Mouse (Mus musculus): ENCODE measurements at regions not wholly inside any gene's neighbourhood (a gene's known extent, or its start where the extent isn't known, plus 50 kb on each side); places are given as distances from the start of the nearest gene placed in this dataset.

- intact Hi-C loops (cut with DNase I), result no loop called here
- no peak for DNase-seq (ENCODE audit: low spot score in 2 of 2)
These were observed 348.9 kb upstream of the Tbx3 start for GRCm38 (mm10) chr5:119321368-119322144.

GRCm38 (mm10) chr5:119322411-119322810, 348.1 kb upstream of the Tbx3 start:
- DNase-seq (ENCODE audit: low spot score in 2 of 2), result no peak
- intact Hi-C loops (cut with DNase I), result no loop called here

DNA sequence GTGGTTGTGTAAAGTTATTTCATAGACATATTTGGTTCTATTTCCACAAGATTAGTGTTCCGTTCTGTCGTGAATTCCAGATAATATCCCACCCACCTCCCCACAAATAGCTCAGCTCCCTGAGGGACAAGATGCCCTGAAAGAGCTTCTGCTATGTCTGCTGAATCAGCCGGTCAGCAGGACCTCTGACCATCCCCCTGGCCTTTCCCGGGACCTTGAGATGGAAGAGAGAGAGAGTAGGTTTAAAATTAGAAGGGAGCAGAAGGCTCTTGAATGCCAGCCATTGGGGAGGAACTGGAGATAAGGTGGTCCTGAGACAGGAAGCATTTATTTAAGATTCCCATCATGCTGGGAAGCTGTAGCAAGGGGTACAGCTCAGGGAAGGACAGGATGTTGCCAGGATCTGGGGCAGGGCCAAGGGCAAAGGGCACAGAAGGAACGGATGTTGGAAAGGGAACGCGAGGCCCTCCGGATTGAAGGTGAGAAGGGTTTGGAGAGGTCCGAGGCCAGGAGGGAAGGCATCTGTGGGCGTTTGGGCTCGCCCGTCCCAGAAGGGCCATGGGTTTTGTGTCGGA, 344.7 kb upstream of the Tbx3 start:
- DNase-seq (ENCODE audit: low spot score in 2 of 2), result no peak
- intact Hi-C loops (cut with DNase I), result no loop called here

GRCm38 (mm10) chr5:119326895-119327294, 343.6 kb upstream of the Tbx3 start:
- no peak for DNase-seq (ENCODE audit: low spot score in 2 of 2)
- intact Hi-C loops (cut with DNase I), result no loop called here

DNA sequence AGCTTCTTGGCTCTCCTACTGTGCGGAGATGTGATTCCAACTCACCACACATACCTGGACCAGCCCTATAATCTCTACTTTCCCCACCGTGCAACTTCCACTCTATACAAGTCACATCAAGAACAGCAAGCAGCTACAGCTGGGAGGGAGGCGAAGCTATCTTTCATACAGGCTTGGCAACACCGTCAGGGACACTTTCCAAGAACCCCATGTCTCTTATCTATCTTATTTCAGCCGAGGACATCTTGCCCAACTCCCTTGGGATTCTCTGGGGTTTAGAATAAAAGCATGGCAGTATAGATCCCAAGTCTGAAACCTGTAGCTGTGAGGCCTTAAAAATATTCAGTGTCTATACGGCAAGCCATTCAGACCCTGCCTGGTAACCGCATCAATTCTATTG, 341.5 kb upstream of the Tbx3 start:
- intact Hi-C loops (cut with DNase I), result no loop called here
- no peak for DNase-seq (ENCODE audit: low spot score in 2 of 2)

DNA sequence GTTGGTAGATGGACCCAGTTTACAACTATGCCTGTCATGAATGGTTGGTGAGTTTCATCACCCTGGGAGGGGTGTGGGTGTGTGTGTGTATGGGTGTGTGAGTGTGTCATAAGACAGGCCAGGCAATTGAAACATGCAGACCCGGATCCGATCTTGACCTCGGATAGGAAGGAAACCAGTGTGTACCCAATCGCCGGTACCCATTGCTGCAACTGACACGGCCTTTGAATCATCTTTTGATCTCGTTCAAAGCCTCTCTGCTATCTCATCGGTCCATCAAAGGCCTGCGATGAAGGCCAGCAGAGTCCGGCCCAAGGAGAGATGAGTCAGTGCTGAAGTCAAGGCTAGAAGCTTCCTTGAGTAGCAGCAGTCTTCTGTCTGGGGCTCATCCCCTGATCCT, 341.1 kb upstream of the Tbx3 start:
- no peak for DNase-seq (ENCODE audit: low spot score in 2 of 2)

GRCm38 (mm10) chr5:119329860-119330259, 340.6 kb upstream of the Tbx3 start:
- intact Hi-C loops (cut with DNase I), result no loop called here
- no peak for DNase-seq (ENCODE audit: low spot score in 2 of 2)

More for the DNA sequence above, 341.1 kb upstream of the Tbx3 start:
- intact Hi-C loops (cut with DNase I), result no loop called here

- DNase-seq (ENCODE audit: low spot score in 2 of 2), result no peak
- intact Hi-C loops (cut with DNase I), result no loop called here
These were observed 339.0 kb upstream of the Tbx3 start for GRCm38 (mm10) chr5:119331461-119331860.

DNA sequence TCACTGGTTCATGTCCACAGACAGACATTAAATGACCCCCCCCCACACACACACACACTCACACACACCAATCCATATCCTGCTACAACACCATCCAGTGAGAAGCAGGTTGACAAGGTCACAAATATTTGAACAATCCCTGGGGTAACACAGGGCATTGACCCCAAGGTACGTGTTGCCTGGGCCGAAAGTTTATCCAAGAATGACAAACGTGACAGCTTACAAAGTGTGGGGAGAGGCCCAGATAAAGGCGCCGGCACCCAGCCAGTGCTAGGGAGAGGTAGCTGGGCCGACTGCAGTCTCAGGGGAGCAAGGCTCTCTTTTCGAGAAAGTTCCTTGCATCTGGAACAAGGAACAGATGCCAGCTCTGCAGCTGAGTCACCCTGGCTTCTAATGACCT, 337.8 kb upstream of the Tbx3 start:
- intact Hi-C loops (cut with DNase I), result no loop called here
- no peak for DNase-seq (ENCODE audit: low spot score in 2 of 2)

DNA sequence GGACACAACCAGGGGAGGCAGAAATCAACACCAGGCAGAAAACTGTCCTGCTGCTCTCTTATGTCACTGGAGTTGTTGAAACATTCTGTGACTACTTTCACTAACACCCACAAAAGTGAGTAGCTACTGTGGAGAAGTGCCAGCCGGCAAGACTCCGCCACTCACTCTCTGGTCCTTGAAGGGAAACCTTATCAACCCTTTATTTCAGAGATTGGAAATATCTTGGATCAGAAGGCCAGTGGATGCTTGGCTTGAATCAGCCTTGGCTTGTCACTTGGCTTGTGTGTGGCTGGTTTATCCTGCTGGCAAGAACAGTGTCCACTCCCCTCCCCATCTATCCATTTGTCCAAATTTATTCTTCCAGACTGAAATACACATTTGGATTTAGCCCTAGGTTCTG, 335.3 kb upstream of the Tbx3 start:
- intact Hi-C loops (cut with DNase I), result no loop called here
- no peak for DNase-seq (ENCODE audit: low spot score in 2 of 2)

GRCm38 (mm10) chr5:119335979-119336378, 334.5 kb upstream of the Tbx3 start:
- DNase-seq (ENCODE audit: low spot score in 2 of 2), result no peak
- intact Hi-C loops (cut with DNase I), result no loop called here

- intact Hi-C loops (cut with DNase I), result no loop called here
- DNase-seq (ENCODE audit: low spot score in 2 of 2), result no peak
These were observed 332.7 kb upstream of the Tbx3 start for GRCm38 (mm10) chr5:119337739-119338138.

- no peak for DNase-seq (ENCODE audit: low spot score in 2 of 2)
- intact Hi-C loops (cut with DNase I), result no loop called here
These were observed 331.8 kb upstream of the Tbx3 start for GRCm38 (mm10) chr5:119338711-119339110.

DNA sequence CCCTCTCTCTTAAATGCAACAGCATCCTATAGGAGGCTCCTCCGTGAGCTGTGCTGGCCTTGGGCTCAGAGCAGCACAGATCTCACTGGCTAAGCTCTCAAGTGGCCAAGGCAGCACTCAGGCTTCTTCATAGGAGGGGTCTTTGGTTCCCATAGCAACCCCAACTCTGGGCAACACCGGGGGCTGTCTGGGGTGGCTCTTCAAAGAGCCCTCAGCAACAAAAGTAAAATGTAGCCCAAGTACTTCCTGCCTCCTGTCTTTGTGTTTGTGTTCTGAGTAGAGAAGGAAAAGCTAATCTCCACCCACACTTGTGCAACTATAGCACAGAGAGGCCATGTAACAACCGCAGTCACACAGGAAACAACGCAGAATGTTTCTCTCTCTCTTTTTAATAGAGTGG, 322.2 kb upstream of the Tbx3 start:
- DNase-seq (ENCODE audit: low spot score in 2 of 2), result no peak
- intact Hi-C loops (cut with DNase I), result no loop called here

- DNase-seq (ENCODE audit: low spot score in 2 of 2), result no peak
- intact Hi-C loops (cut with DNase I), result no loop called here
These were observed 321.1 kb upstream of the Tbx3 start for GRCm38 (mm10) chr5:119349395-119349794.

DNA sequence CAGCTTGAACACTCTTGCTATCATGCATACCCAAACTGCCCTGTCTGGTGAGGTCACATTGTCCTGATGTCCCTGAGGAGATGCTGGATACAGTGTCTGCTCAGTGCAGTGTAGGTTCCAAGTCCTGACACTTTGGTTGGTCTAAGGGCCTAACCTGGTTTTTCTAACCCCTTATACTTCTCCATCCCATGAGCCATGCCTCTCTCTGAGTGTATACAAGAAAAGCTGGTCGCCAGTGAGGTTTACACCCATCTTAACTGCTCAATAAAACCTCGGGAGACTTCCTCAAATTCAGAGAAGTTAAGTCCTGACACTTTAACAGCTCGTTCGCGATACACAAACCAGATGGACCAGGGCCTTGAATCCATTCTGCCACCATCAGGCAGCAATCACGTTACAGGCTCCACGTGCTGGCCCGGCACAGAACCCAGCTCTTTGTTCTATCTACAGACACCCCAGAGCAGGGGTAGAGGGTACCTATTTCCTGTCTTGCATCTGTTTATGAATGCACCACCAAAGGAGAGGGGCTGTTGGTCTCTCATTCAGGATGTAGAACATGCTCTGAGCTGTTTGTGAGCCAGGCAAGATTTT, 320.0 kb upstream of the Tbx3 start:
- intact Hi-C loops (cut with DNase I), result no loop called here
- DNase-seq (ENCODE audit: low spot score in 2 of 2), result no peak

DNA sequence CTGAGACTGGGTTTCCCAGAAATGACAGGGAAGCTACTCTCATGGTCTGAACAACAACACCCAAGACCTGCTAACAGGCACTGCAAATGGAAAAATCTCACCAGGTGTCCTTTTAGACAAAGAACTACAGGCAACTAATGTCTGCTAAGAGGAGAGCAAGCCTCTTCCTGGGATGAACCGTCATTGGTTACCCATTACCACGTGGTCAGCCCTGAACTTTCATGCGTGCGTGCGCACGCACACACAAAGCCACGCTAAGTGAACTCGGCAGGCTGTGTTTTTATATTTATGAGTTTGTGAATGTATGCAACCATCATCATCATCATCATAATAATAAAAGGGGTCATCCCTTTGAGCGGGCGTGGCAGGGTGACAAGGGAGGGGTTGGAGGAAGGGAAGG, 315.0 kb upstream of the Tbx3 start:
- intact Hi-C loops (cut with DNase I), result no loop called here
- DNase-seq (ENCODE audit: low spot score in 2 of 2), result no peak

DNA sequence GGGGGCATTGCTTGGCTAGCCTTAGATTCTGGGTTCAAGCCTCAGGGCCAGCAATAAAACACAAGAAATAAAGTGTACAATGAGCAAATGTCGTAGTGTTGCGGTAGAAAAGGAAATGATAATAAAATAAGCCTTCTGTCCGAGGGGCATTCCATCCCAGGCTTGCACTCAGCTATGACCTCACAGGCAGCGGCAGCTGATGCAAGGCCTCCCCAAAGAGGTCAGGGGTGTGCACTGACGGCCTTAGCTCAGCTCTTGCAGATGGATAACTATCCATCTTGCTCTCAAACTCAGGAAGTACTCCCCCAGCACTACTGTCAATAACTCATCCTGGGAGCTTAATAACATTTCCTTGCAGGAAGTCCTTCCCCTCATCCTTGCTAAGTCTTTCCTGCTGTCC, 314.4 kb upstream of the Tbx3 start:
- intact Hi-C loops (cut with DNase I), result no loop called here
- DNase-seq (ENCODE audit: low spot score in 2 of 2), result no peak

GRCm38 (mm10) chr5:119359709-119360108, 310.8 kb upstream of the Tbx3 start:
- intact Hi-C loops (cut with DNase I), result no loop called here
- no peak for DNase-seq (ENCODE audit: low spot score in 2 of 2)

GRCm38 (mm10) chr5:119360351-119360750, 310.1 kb upstream of the Tbx3 start:
- DNase-seq (ENCODE audit: low spot score in 2 of 2), result no peak

DNA sequence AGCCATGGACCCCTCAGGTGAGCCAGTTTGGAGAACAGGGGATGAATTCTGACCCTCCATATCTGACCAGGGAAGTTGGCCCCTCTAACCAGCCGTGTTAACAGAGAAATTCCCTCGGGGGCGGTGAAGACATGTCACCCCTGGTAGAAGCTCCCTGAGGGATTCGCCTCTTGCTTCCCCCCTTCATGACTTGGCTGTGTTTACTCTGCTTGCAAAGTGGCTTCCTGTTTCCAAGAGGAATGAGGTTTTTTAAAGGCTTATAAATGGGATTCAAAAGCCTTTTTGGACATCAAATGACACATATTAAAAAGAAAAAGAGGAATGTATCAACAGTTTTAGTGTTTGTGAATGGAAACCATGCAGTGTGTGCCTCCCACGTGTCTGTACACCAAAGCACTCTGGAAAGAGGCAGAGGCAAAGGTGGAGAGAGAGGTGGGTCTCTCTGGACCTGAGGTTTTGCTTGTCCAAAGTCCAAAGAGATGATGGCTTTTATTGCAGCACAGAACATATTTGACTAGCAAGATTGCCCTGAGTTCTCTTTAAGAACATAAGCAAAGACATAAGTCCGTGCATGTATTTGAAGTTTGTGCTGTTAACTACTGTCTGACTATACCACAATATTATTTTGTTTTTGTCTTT, 308.9 kb upstream of the Tbx3 start:
- no peak for DNase-seq (ENCODE audit: low spot score in 2 of 2)

More at GRCm38 (mm10) chr5:119360351-119360750, 310.1 kb upstream of the Tbx3 start:
- intact Hi-C loops (cut with DNase I), result no loop called here

More for the DNA sequence above, 308.9 kb upstream of the Tbx3 start:
- intact Hi-C loops (cut with DNase I), result no loop called here

Data from left cerebral cortex, postnatal 25 days (tissue).